Mouse (Mus musculus) erythroblast, embryonic 14.5 days (primary cell): ENCODE data around the gene Mecr.

ENCODE experiments used
- GATA1 ChIP-seq: IDR thresholded peaks from 2 replicates; pipeline ENCODE4 v1.6.1; 2012; ENCODE audit warnings: low read length, inconsistent platforms, mixed read lengths
- TAL1 ChIP-seq: IDR thresholded peaks from 3 replicates; pipeline ENCODE4 v1.6.1; 2012; ENCODE audit warnings: low read length, inconsistent platforms, mixed read lengths

- TF ChIP-seq GATA1 (no peak), TAL1 (no peak)
Observed at GRCm38 (mm10) chr4:131815774-131816173, 27.5 kb upstream of the Mecr start.
